Mouse (Mus musculus) T-helper 1 cell (primary cell): ENCODE measurements at regions not wholly inside any gene's neighbourhood (a gene's known extent, or its start where the extent isn't known, plus 50 kb on each side); places are given as distances from the start of the nearest gene placed in this dataset.

Experiments
- in situ Hi-C: fragments of 300-600 bp; cut with MboI, MseI; formaldehyde crosslinking; loops from one replicate; pipeline ENCODE4 v1.15.1; 2025; ENCODE audit warnings: high pct_unique_total_duplicates

DNA sequence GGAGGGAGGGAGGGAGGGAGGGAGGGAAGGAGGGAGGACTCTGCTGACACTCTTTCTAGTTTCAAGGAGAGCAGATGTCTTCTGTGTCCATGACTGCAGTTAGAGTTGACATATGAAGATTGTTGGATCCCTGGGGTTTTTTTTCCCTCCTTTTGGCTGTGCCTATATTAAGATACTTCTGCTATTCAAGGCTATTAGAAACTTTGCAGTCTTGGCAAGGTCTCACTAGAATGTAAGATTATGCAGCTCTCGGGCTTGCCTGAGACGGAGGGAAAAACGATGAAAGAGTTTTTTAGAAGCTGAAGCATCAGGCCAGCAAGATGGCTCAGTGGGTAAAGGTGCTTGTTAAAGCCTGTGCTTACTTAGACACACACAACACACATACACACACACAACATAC, 83.5 kb upstream of the Sfswap start:
- in situ Hi-C loops = no loop called here

DNA sequence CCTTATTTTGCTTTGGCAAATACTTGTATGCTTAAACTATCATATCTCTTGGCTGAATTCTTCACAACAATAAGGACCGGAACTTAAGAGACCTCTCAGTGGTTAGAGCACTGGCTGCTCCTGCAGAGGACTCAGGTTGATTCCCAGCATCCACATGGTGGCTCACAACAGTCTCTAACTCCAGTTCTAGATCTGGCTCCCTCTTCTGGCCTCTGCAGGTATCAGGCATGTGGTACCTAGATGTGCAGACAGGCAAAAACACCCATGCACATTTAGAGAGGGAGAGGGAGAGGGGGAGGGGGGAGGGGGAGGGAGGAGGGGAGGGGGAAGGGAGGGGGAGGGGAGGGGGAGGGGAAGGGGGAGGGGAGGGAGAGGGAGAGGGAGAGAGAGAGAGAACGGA, 80.0 kb upstream of the Sfswap start:
- in situ Hi-C loops = no loop called here

DNA sequence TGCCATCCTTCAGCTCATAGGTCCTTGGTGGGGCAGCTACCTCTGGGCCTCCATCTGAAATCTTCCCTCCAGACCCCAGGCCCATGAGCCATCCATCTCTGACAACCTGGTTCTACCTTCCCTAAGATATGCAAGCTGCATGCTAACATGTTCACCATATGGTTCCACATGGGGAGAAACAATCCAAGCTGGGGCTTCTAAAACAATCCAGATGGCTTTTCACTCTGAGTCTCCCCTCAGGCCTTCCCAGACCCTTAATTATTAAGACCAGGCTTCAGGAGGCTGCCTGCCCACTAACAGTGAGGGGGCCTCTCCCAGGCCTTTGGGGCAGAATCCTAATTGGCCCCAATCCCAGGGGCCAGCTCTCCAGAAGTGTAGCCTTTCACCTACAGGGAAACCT, 71.1 kb upstream of the Sfswap start:
- in situ Hi-C loops = no loop called here

DNA sequence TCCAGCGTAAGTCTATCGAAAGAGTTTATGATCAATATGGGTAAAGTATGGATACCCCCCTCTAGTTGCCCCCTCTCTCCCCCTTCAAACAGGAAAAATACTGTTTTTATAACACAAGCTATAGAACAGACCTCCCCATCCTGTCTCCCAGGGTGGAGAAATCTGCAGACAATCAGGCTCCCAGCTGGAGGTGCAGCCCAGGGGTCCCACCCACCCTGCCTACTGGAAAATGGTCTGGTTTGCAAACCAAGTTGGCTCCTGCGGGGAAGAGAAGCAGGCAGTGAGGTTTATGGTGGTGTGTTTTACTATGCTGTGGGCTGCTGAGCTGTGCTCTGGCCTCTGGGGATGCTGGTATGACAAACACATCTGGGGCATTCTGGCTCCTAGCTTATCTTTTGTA, 70.7 kb upstream of the Sfswap start:
- in situ Hi-C loops = no loop called here

DNA sequence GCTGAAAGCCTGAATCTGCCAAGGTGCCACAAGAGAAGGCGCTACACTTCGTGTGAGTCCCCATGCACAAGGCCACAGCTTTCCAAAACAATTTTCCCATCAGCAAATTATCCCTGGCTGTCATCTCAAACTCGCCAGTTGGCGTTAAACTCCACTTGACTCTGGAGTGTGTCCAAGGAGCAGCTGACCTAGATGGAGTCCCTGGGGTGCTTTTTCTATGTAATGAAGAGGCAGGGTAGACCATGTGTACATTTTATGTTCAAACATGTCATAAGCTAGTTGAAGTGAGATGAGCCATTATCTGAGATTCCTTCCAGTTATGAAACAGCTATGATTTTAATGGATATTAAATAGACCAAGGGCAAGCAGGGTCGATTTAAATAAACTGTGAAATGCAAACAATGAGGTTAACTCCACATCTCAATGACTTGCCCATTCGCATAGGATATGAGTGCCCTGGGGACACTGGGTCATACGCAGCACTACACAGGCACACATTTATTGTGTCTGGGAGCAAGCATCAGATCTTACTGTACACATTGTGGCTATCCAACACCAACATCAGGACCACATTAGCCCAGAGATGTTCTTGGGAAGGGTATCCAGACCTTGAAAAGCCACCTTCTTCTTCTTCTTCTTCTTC, 51.0 kb upstream of the Sfswap start:
- in situ Hi-C loops = no loop called here
